Mouse (Mus musculus): ENCODE measurements around the gene Prrx1. TPM values are rescaled to one million over a fixed set of nuclear protein-coding genes. Genes with fewer than 3 reads are reported as not detected.

Gene Prrx1
- polyA plus RNA-seq, 1 experiment = not detected

GRCm38 (mm10) chr1:163305956-163306355 lies 7.6 kb downstream of the Prrx1 start:
- Histone ChIP-seq H3K27me3 (ENCODE audit: control insufficient read depth) (peaks cover 34% of the 10 kb centered on the region), H3K36me3 (ENCODE audit: control insufficient read depth) (no peaks in the 10 kb centered on the region), H3K9me3 (ENCODE audit: control insufficient read depth, low read length) (no peaks in the 10 kb centered on the region), H3K4me1 (ENCODE audit: control insufficient read depth) (no peaks in the 10 kb centered on the region), H3K4me3 (replicated peaks) (no peak overlapping the region)
- no peak for TF ChIP-seq GATA1 (IDR thresholded peaks at IDR 0.05; ENCODE audit: low read length)
- no peak for TF ChIP-seq TAL1 (IDR thresholded peaks at IDR 0.05; ENCODE audit: low read length)

GRCm38 (mm10) chr1:163304837-163305236 lies 8.7 kb downstream of the Prrx1 start:
- Histone ChIP-seq H3K4me3 (replicated peaks) (no peak overlapping the region), H3K9me3 (ENCODE audit: control insufficient read depth, low read length) (no peaks in the 10 kb centered on the region), H3K27me3 (ENCODE audit: control insufficient read depth) (peaks cover 23% of the 10 kb centered on the region), H3K36me3 (ENCODE audit: control insufficient read depth) (no peaks in the 10 kb centered on the region), H3K4me1 (ENCODE audit: control insufficient read depth) (no peaks in the 10 kb centered on the region)
- no peak for TF ChIP-seq GATA1 (IDR thresholded peaks at IDR 0.05; ENCODE audit: low read length)

DNA sequence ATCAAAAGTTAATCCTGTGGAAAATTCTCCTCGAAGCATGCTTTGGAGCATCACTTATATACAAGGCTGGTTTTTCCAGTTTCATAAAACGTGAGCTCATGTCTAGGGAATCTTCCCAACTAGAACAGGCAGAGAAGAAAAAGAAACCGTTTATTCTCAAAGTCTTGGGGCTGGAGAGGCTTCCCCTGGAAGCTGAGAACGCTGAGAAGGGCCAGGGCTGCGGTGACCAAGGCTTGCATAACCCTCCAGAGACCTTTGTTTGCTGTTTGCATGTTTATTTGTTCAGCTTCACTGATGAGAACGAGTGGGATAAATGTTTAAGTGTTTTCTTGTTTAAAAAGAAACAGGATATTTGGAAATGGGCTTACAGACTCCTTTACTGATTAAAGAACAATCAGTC lies 11.2 kb downstream of the Prrx1 start:
- no peak for TF ChIP-seq GATA1 (IDR thresholded peaks at IDR 0.05; ENCODE audit: low read length)
- no peak for TF ChIP-seq TAL1 (IDR thresholded peaks at IDR 0.05; ENCODE audit: low read length)
- H3K27me3 ChIP-seq (ENCODE audit: control insufficient read depth) = no peaks in the 10 kb centered on the region; the same call in 1 of the 2 replicates
- H3K4me3 ChIP-seq (replicated peaks) = no peak overlapping the region
- H3K36me3 ChIP-seq (ENCODE audit: control insufficient read depth) = no peaks in the 10 kb centered on the region
- H3K4me1 ChIP-seq (ENCODE audit: control insufficient read depth) = no peaks in the 10 kb centered on the region
- no peaks in the 10 kb centered on the region for H3K9me3 ChIP-seq (ENCODE audit: control insufficient read depth, low read length)

- Histone ChIP-seq H3K27me3 (ENCODE audit: control insufficient read depth) (no peaks in the 10 kb centered on the region), H3K9me3 (ENCODE audit: control insufficient read depth, low read length) (no peaks in the 10 kb centered on the region; the same call in 1 of the 2 replicates), H3K36me3 (ENCODE audit: control insufficient read depth) (no peaks in the 10 kb centered on the region), H3K4me1 (ENCODE audit: control insufficient read depth) (no peaks in the 10 kb centered on the region), H3K4me3 (replicated peaks) (no peak overlapping the region)
- TF ChIP-seq TAL1 (IDR thresholded peaks at IDR 0.05; ENCODE audit: low read length) = no peak
- TF ChIP-seq GATA1 (IDR thresholded peaks at IDR 0.05; ENCODE audit: low read length) = no peak
These were observed 20.4 kb downstream of the Prrx1 start for GRCm38 (mm10) chr1:163293152-163293551.

DNA sequence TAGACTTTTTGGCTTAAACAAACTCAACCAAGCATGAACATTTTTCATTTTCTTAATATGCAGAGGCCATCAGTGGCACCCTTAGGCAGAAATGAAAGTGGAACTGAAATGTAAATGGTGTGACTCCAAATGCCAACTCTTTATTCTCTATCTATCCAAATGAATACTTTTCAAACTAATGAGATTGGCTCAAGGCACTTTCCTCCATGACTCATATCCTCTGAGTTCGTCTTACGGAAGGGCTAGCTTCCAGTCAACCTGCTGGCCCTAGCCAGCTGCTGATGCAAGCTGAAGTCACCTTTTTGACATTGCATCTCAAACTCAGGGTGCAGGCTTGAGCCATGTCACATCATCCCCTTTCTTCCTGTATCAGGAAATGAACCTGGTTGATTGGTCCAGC lies 21.6 kb downstream of the Prrx1 start:
- Histone ChIP-seq H3K27me3 (ENCODE audit: control insufficient read depth) (no peaks in the 10 kb centered on the region), H3K4me1 (ENCODE audit: control insufficient read depth) (no peaks in the 10 kb centered on the region), H3K4me3 (replicated peaks) (no peak overlapping the region), H3K36me3 (ENCODE audit: control insufficient read depth) (no peaks in the 10 kb centered on the region), H3K9me3 (ENCODE audit: control insufficient read depth, low read length) (no peaks in the 10 kb centered on the region; the same call in 1 of the 2 replicates)
- no peak for TF ChIP-seq TAL1 (IDR thresholded peaks at IDR 0.05; ENCODE audit: low read length)
- no peak for TF ChIP-seq GATA1 (IDR thresholded peaks at IDR 0.05; ENCODE audit: low read length)

DNA sequence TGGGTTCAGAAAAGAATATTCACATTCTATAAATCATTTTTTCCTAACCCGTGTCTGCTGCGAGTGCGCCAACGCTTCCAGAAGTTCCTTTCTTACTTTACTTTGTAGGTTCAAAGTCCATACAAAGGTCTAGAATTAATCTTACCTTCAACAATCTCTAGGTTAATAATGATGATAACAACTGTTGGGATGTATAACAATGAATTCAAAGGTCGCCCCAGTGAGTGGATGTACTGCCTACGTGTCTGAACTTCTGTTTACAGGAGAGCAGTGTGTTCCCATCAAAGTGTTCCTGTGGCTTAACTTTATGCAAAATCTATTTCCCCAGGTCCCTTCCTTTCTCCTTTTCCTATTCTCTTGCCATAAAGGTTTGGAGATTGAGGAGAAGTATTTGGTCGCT lies 24.4 kb downstream of the Prrx1 start:
- Histone ChIP-seq H3K4me1 (ENCODE audit: control insufficient read depth) (no peaks in the 10 kb centered on the region), H3K27me3 (ENCODE audit: control insufficient read depth) (no peaks in the 10 kb centered on the region), H3K9me3 (ENCODE audit: control insufficient read depth, low read length) (no peaks in the 10 kb centered on the region; the same call in 1 of the 2 replicates), H3K36me3 (ENCODE audit: control insufficient read depth) (no peaks in the 10 kb centered on the region), H3K4me3 (replicated peaks) (no peak overlapping the region)
- TF ChIP-seq GATA1 (IDR thresholded peaks at IDR 0.05; ENCODE audit: low read length) = no peak
- no peak for TF ChIP-seq TAL1 (IDR thresholded peaks at IDR 0.05; ENCODE audit: low read length)

DNA sequence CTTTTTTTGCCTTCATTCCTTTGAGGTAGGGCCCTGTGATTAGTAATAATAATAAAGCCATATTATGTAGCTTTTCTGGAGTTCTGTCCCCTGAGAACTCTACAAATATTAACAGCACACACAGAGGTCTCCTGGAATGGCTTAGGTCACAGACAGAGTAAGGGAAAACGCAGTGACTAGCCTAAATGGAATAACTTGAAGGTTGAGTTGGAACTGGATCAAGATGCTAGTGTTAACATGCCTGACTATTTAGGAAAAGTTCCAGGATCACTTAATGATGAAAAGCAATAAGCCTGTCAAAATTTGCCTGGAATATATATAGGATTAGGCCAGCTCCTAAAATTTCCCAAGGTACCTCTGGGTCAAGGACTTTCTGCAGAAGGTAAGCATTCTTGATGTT lies 28.0 kb downstream of the Prrx1 start:
- Histone ChIP-seq H3K27me3 (ENCODE audit: control insufficient read depth) (no peaks in the 10 kb centered on the region), H3K4me1 (ENCODE audit: control insufficient read depth) (no peaks in the 10 kb centered on the region), H3K9me3 (ENCODE audit: control insufficient read depth, low read length) (no peaks in the 10 kb centered on the region), H3K4me3 (replicated peaks) (no peak overlapping the region), H3K36me3 (ENCODE audit: control insufficient read depth) (no peaks in the 10 kb centered on the region)
- TF ChIP-seq TAL1 (IDR thresholded peaks at IDR 0.05; ENCODE audit: low read length) (no peak), GATA1 (IDR thresholded peaks at IDR 0.05; ENCODE audit: low read length) (no peak)

GRCm38 (mm10) chr1:163285136-163285535 lies 28.4 kb downstream of the Prrx1 start:
- Histone ChIP-seq H3K4me1 (ENCODE audit: control insufficient read depth) (no peaks in the 10 kb centered on the region), H3K36me3 (ENCODE audit: control insufficient read depth) (no peaks in the 10 kb centered on the region), H3K4me3 (replicated peaks) (no peak overlapping the region), H3K27me3 (ENCODE audit: control insufficient read depth) (no peaks in the 10 kb centered on the region), H3K9me3 (ENCODE audit: control insufficient read depth, low read length) (no peaks in the 10 kb centered on the region)
- TF ChIP-seq GATA1 (IDR thresholded peaks at IDR 0.05; ENCODE audit: low read length) (no peak), TAL1 (IDR thresholded peaks at IDR 0.05; ENCODE audit: low read length) (no peak)

- Histone ChIP-seq H3K27me3 (ENCODE audit: control insufficient read depth) (no peaks in the 10 kb centered on the region), H3K9me3 (ENCODE audit: control insufficient read depth, low read length) (no peaks in the 10 kb centered on the region), H3K36me3 (ENCODE audit: control insufficient read depth) (no peaks in the 10 kb centered on the region), H3K4me3 (replicated peaks) (no peak overlapping the region), H3K4me1 (ENCODE audit: control insufficient read depth) (no peaks in the 10 kb centered on the region)
- TF ChIP-seq TAL1 (IDR thresholded peaks at IDR 0.05; ENCODE audit: low read length) (no peak), GATA1 (IDR thresholded peaks at IDR 0.05; ENCODE audit: low read length) (no peak)
These were observed 29.4 kb downstream of the Prrx1 start for GRCm38 (mm10) chr1:163283980-163284635.

All from erythroblast, embryonic 14.5 days (primary cell).